Mouse (Mus musculus) brain, embryonic 14.5 days (tissue): ENCODE results near the gene Slc38a4.

Experiments used
- CTCF ChIP-seq: fragments of 200-500 bp; IDR thresholded peaks from 2 replicates; pipeline ENCODE4 v1.5.1; 2012; ENCODE audit warnings: inconsistent platforms, mild to moderate bottlenecking, moderate library complexity, borderline replicate concordance; ENCODE audit not compliant: insufficient read depth, insufficient read length; ENCODE audit errors: extremely low read depth
- POLR2A ChIP-seq: fragments of 200-500 bp; IDR thresholded peaks from 2 replicates; pipeline ENCODE4 v1.6.1; 2012; ENCODE audit warnings: mild to moderate bottlenecking, inconsistent platforms, borderline replicate concordance; ENCODE audit not compliant: poor library complexity, insufficient read depth, insufficient read length, severe bottlenecking; ENCODE audit errors: extremely low read depth

- TF ChIP-seq CTCF (no peak), POLR2A (no peak)
Observed at GRCm38 (mm10) chr15:97072859-97073826, 17.4 kb upstream of the Slc38a4 start.
